Mouse (Mus musculus) stomach, embryonic 15.5 days (tissue): Measurements from ENCODE around the gene Atp8a2. TPM values are rescaled to one million over a fixed set of nuclear protein-coding genes. Genes with fewer than 3 reads are reported as not detected.

ENCODE experiments used
- ATAC-seq: fragments of 200-750 bp; cut with Nextera tagmentation; 2 replicates; pipeline ENCODE4 v1.8.0; 2017; ENCODE audit warnings: low read depth, moderate number of reproducible peaks, moderate TSS enrichment; ENCODE audit not compliant: insufficient read depth, low FRiP score
- H3K27ac ChIP-seq: fragments of 300-500 bp; sonication (generic); 2 replicates; pipeline ENCODE4 v1.5.1; 2015; ENCODE audit warnings: mild to moderate bottlenecking, inconsistent platforms
- H3K27me3 ChIP-seq: fragments of 300-500 bp; sonication (generic); replicated peaks from 2 replicates; pipeline ENCODE4 v1.6.1; 2015; ENCODE audit warnings: inconsistent platforms
- H3K36me3 ChIP-seq: fragments of 300-500 bp; sonication (generic); 2 replicates; pipeline ENCODE4 v1.6.1; 2015; ENCODE audit warnings: inconsistent platforms
- H3K4me1 ChIP-seq: fragments of 300-500 bp; sonication (generic); 2 replicates; pipeline ENCODE4 v1.6.1; 2015; ENCODE audit warnings: inconsistent platforms
- H3K4me2 ChIP-seq: fragments of 300-500 bp; sonication (generic); 2 replicates; pipeline ENCODE4 v1.6.1; 2015; ENCODE audit warnings: mild to moderate bottlenecking, inconsistent platforms
- H3K4me3 ChIP-seq: fragments of 300-500 bp; sonication (generic); replicated peaks from 2 replicates; pipeline ENCODE4 v1.5.1; 2015; ENCODE audit warnings: inconsistent platforms
- H3K9ac ChIP-seq: fragments of 300-500 bp; sonication (generic); 2 replicates; pipeline ENCODE4 v1.6.1; 2015; ENCODE audit warnings: inconsistent platforms
- H3K9me3 ChIP-seq: fragments of 300-500 bp; sonication (generic); 2 replicates; pipeline ENCODE4 v1.6.1; 2016; ENCODE audit warnings: inconsistent platforms
- WGBS: fragments of 180-500 bp; shearing (Covaris S2); methylation state at CpG from one replicate; pipeline ENCODE4 v1.1.7; 2015; 5-methylcytosine and 5-hydroxymethylcytosine counted together
- polyA plus RNA-seq: library from polyadenylated mRNA; unstranded; fragments of >200 nt; fragmentation: Nextera tagmentation; extraction: Ambion mirVana; gene quantifications from 2 replicates; pipeline ENCODE4 v1.2.1, GENCODE M21; 2015

Atp8a2 gene
- polyA plus RNA-seq, 1 experiment from 2014 or later, result 6.0 TPM

GRCm38 (mm10) chr14:59793841-59794240, 403.1 kb downstream of the Atp8a2 start:
- H3K9me3 ChIP-seq, result no peaks in the 10 kb centered on the region
- ATAC-seq, result no peak
- WGBS, result 74% methylated on average over 10 of the region's 10 CpGs

DNA sequence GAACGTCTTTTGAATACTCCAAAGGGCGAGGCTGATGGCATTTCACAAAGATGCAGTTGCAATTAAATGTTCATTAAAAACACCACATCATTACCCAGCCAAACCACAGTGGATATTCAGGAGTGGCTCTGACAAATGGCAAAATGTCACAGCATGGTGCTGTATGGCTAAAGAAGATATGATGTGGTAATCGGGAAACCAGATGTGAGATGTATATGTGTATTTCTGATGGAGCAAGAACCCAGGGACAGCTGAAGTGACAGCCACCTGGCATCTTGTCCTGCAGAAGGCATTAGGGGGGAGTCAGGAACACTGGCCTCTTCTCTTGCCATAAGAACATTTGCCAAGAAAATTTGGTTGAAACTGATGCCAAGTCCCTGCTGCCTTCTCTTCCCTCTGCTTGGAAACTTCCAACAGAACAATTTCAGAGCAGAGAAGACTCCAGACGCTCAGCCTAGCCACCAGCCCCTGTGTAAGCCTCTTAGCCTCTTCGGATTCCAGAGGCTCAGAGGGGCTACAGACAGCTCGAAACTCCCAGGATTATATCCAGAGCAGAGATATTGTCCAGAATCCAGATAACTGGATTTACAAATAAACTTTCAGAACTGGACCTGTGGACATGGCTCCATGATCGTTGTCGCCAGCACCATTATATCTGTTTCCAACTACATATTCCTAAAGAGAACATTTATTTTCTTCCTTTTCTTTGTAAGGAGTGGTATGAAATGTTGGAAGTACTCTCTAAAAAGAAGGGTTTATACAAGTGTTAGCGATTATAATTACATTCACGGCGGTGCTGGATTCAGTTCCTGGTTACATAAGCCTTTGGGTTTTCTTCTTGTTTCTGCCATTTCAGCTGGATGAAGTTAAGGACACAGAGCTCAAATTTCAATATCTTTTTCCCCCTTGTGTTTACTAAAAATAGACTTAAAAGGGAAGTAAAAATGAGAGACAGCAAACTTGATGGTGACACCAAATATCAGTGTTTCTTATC, 413.3 kb downstream of the Atp8a2 start:
- H3K9me3 ChIP-seq, result no peaks in the 10 kb centered on the region
- no peaks in the 10 kb centered on the region for H3K4me1 ChIP-seq
- H3K9ac ChIP-seq, result no peak overlapping the region
- H3K4me3 ChIP-seq, result no peak overlapping the region
- no peak for ATAC-seq
- no peaks in the 10 kb centered on the region for H3K27me3 ChIP-seq
- WGBS, result 79% methylated on average over 11 of the region's 11 CpGs
- H3K36me3 ChIP-seq, result no peaks in the 10 kb centered on the region
- H3K27ac ChIP-seq, result no peak overlapping the region
- H3K4me2 ChIP-seq, result no peak overlapping the region

More at GRCm38 (mm10) chr14:59793841-59794240, 403.1 kb downstream of the Atp8a2 start:
- no peak overlapping the region for H3K4me2 ChIP-seq
- no peak overlapping the region for H3K27ac ChIP-seq
- no peaks in the 10 kb centered on the region for H3K4me1 ChIP-seq
- no peaks in the 10 kb centered on the region for H3K27me3 ChIP-seq
- no peaks in the 10 kb centered on the region for H3K36me3 ChIP-seq
- no peak overlapping the region for H3K4me3 ChIP-seq
- H3K9ac ChIP-seq, result no peak overlapping the region

GRCm38 (mm10) chr14:59780391-59780790, 416.6 kb downstream of the Atp8a2 start:
- WGBS, result 83% methylated on average over 9 of the region's 9 CpGs
- no peak overlapping the region for H3K4me3 ChIP-seq
- H3K27me3 ChIP-seq, result no peaks in the 10 kb centered on the region
- H3K27ac ChIP-seq, result no peak overlapping the region
- H3K4me2 ChIP-seq, result no peak overlapping the region
- H3K9ac ChIP-seq, result no peak overlapping the region
- no peaks in the 10 kb centered on the region for H3K4me1 ChIP-seq
- ATAC-seq, result no peak
- no peaks in the 10 kb centered on the region for H3K9me3 ChIP-seq
- no peaks in the 10 kb centered on the region for H3K36me3 ChIP-seq

DNA sequence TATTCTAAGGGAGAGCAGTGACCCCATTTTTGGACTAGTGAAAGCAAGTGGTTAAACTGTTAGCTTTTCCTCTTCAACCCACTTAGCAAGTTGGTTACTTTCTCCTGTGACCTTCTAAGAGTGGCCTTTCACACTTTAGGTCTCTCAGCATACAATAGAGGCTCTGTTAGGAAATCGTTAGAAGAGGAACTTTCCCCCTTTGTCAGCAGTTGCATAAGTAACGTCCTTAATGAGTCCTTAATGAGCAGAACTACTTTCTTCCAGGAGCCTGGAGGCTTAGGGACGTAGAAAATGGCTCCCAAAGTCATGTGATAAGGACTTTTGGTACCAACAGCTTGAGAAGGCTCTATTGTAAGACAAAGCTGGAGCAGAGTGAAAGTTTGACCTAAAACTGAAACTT, 434.8 kb downstream of the Atp8a2 start:
- 60% methylated on average over 3 of the region's 3 CpGs for WGBS
- H3K27ac ChIP-seq, result no peak overlapping the region
- no peaks in the 10 kb centered on the region for H3K36me3 ChIP-seq
- no peaks in the 10 kb centered on the region; the same call in 1 of the 2 replicates for H3K4me1 ChIP-seq
- H3K9me3 ChIP-seq, result no peaks in the 10 kb centered on the region
- H3K4me3 ChIP-seq, result no peak overlapping the region
- no peak for ATAC-seq
- H3K4me2 ChIP-seq, result no peak overlapping the region
- H3K9ac ChIP-seq, result no peak overlapping the region
- H3K27me3 ChIP-seq, result no peaks in the 10 kb centered on the region

DNA sequence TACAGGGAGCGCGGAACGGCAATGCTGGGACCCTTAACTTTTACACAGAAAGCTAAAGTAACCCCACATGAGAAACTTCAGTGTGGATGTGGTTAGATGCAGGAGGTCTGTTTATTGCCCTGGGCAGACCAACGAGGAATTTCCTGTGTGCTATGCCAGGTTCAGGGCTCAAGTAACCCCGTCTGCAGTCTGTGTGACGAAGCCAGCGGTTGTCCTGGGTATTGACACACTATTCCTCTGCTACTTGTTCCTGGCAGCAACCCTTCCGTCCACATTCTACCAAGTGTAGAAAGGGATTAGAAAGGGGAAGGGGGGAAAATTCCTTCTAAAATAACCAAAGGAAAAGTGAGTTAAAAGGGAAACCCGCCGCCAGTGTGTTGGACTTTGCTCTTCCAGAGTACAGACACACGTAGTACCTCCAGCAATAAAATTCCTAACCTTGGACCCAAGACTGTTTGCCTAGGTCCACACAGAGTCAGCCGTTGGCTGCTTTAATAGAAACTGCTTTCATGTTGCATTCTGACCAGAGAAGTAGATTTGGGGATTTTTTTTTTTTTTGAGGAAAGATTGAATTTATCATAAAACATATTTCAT, 437.0 kb downstream of the Atp8a2 start:
- no peak overlapping the region for H3K27ac ChIP-seq
- H3K27me3 ChIP-seq, result no peaks in the 10 kb centered on the region
- no peaks in the 10 kb centered on the region for H3K9me3 ChIP-seq
- H3K4me2 ChIP-seq, result no peak overlapping the region
- no peak for ATAC-seq
- no peaks in the 10 kb centered on the region; the same call in 1 of the 2 replicates for H3K4me1 ChIP-seq
- no peaks in the 10 kb centered on the region for H3K36me3 ChIP-seq
- 62% methylated on average over 12 of the region's 12 CpGs for WGBS
- H3K4me3 ChIP-seq, result no peak overlapping the region
- no peak overlapping the region for H3K9ac ChIP-seq

DNA sequence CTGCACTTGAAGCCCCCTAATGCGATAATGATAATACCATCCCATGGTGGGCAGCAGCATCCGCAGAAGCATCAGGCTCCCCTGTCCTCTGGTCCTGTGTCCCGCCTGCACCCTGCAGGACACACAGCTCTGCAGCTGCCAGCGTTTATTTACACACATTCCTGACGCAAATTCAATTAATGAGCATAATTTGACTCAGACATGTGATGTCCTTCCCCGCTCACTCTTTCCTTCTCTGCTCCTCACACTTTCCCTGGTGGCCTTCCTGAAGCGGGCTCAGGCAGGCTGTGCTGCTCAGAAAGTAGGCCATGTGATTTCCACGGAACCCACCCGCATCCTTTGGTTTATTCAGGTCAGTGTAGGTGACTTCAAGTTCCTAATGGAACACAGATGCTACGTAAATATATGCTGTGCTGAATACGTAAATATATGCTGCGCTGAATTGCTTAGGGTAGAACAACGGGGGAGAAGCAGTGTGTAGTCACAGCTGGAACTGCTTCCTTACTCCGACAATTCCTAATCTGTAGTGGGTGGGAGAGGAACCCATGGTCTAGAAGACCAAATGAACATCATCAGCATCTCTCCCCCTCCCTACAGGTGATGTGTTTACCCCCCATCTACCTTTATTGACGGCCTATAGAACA, 437.7 kb downstream of the Atp8a2 start:
- no peak overlapping the region for H3K4me3 ChIP-seq
- no peaks in the 10 kb centered on the region for H3K9me3 ChIP-seq
- H3K4me2 ChIP-seq, result no peak overlapping the region
- no peak overlapping the region for H3K9ac ChIP-seq
- H3K27me3 ChIP-seq, result no peaks in the 10 kb centered on the region
- no peak for ATAC-seq
- no peak overlapping the region for H3K27ac ChIP-seq
- no peaks in the 10 kb centered on the region for H3K36me3 ChIP-seq
- WGBS, result 60% methylated on average over 15 of the region's 15 CpGs
- H3K4me1 ChIP-seq, result no peaks in the 10 kb centered on the region; the same call in 1 of the 2 replicates

DNA sequence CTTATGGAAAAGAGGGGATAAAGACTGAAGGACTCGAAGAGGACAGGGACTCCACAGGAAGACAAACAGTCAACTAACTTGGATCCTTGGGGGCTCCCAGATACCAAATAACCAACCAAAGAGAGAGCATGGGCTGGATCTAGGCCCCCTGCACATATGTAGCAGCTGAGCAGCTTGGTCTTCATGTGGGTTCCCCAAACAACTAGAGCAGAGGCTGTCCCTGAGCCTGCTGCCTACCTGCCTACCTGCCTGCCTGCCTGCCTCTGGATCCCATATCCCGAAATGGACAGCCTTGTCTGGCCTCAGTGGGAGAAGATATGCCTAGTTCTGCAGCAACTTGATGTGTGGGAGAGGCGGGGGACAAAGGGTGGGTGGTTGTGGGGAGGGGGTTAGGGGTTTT, 444.6 kb downstream of the Atp8a2 start:
- Histone ChIP-seq H3K27ac (no peak overlapping the region), H3K9me3 (no peaks in the 10 kb centered on the region), H3K4me2 (no peak overlapping the region), H3K9ac (no peak overlapping the region), H3K27me3 (no peaks in the 10 kb centered on the region), H3K4me3 (no peak overlapping the region), H3K36me3 (no peaks in the 10 kb centered on the region), H3K4me1 (no peaks in the 10 kb centered on the region)
- ATAC-seq, result no peak
- 69% methylated on average over 3 of the region's 3 CpGs for WGBS

- Histone ChIP-seq H3K4me3 (no peak overlapping the region), H3K9me3 (no peaks in the 10 kb centered on the region), H3K4me2 (no peak overlapping the region), H3K27ac (no peak overlapping the region), H3K4me1 (no peaks in the 10 kb centered on the region), H3K36me3 (no peaks in the 10 kb centered on the region), H3K9ac (no peak overlapping the region), H3K27me3 (no peaks in the 10 kb centered on the region)
- no peak for ATAC-seq
- WGBS, result 89% methylated on average over 6 of the region's 6 CpGs
Measured at GRCm38 (mm10) chr14:59750005-59750404, 447.0 kb downstream of the Atp8a2 start.

DNA sequence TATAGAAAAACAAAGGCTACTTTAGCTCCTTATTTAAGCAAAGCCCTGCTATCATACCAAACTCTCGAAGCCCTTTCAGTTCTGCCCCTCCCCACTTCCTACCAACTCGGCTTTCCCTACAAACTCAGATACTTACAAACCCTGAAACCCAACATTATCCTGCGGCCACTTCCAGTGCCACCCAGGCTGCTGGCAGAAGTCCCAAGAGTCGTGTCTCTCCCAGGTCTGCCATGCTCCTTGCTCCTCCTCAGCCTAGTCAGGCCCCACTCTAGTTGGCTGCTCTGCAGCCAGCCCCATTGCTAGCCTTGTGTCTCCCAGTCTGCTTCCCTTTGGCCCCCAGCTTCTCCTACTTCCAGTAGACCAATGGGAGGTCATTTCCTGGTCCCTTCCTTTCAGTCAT, 451.3 kb downstream of the Atp8a2 start:
- Histone ChIP-seq H3K36me3 (no peaks in the 10 kb centered on the region), H3K4me1 (no peaks in the 10 kb centered on the region), H3K27ac (no peak overlapping the region), H3K4me2 (no peak overlapping the region), H3K9me3 (no peaks in the 10 kb centered on the region), H3K9ac (no peak overlapping the region), H3K27me3 (no peaks in the 10 kb centered on the region), H3K4me3 (no peak overlapping the region)
- ATAC-seq, result no peak
- 64% methylated on average over 4 of the region's 4 CpGs for WGBS

- no peaks in the 10 kb centered on the region for H3K36me3 ChIP-seq
- no peaks in the 10 kb centered on the region for H3K4me1 ChIP-seq
- H3K27me3 ChIP-seq, result 0 out of 2 replicates have a peak, but pooled peaks cover 2% of the 10 kb centered on the region
- no peak overlapping the region for H3K9ac ChIP-seq
- 91% methylated on average over 5 of the region's 5 CpGs for WGBS
- no peak overlapping the region for H3K27ac ChIP-seq
- no peak for ATAC-seq
- H3K4me3 ChIP-seq, result no peak overlapping the region
- no peak overlapping the region for H3K4me2 ChIP-seq
- no peaks in the 10 kb centered on the region for H3K9me3 ChIP-seq
Measured at GRCm38 (mm10) chr14:59741752-59742151, 455.2 kb downstream of the Atp8a2 start.

- ATAC-seq, result no peak
- Histone ChIP-seq H3K4me2 (no peak overlapping the region), H3K9ac (no peak overlapping the region), H3K4me3 (no peak overlapping the region), H3K27ac (no peak overlapping the region), H3K36me3 (no peaks in the 10 kb centered on the region), H3K4me1 (no peaks in the 10 kb centered on the region), H3K27me3 (0 out of 2 replicates have a peak, but pooled peaks cover 2% of the 10 kb centered on the region), H3K9me3 (no peaks in the 10 kb centered on the region)
- 65% methylated on average over 6 of the region's 6 CpGs for WGBS
Measured at GRCm38 (mm10) chr14:59739446-59739845, 457.5 kb downstream of the Atp8a2 start.
